Mouse (Mus musculus) spleen, adult 2 months (tissue): ENCODE results near the gene Arhgap1. TPM values are rescaled to one million over a fixed set of nuclear protein-coding genes. Genes with fewer than 3 reads are reported as not detected.

Source experiments
- DNase-seq, 2 experiments: peaks; one replicate each; pipeline versions ENCODE4 v3.0.0 to v3.0.0-alpha.2; 2012 to 2021; ENCODE audit warnings: low spot score in 2 of 2, low read depth in 1 of 2
- H3K27ac ChIP-seq: fragments of 200-500 bp; 2 replicates; pipeline ENCODE4 v1.5.1; 2012; ENCODE audit warnings: low read length, inconsistent platforms; ENCODE audit not compliant: insufficient read depth
- H3K27me3 ChIP-seq: fragments of 200-500 bp; 2 replicates; pipeline ENCODE4 v1.6.1; 2012; ENCODE audit warnings: mild to moderate bottlenecking, moderate library complexity, low read length, inconsistent platforms; ENCODE audit not compliant: control insufficient read depth, insufficient read depth
- H3K36me3 ChIP-seq: fragments of 200-500 bp; 2 replicates; pipeline ENCODE4 v1.6.1; 2012; ENCODE audit warnings: mild to moderate bottlenecking, low read length, inconsistent platforms; ENCODE audit not compliant: control insufficient read depth, insufficient read depth
- H3K4me1 ChIP-seq: fragments of 200-500 bp; 2 replicates; pipeline ENCODE4 v1.6.1; 2011; ENCODE audit warnings: inconsistent platforms; ENCODE audit not compliant: control insufficient read depth, insufficient read depth, insufficient read length
- H3K4me3 ChIP-seq: fragments of 200-500 bp; 2 replicates; pipeline ENCODE4 v1.5.1; 2011; ENCODE audit warnings: mild to moderate bottlenecking, inconsistent platforms; ENCODE audit not compliant: insufficient read depth, insufficient read length; ENCODE audit errors: extremely low read depth
- CTCF ChIP-seq: fragments of 200-500 bp; IDR thresholded peaks from 2 replicates; pipeline ENCODE4 v1.5.1; 2011; ENCODE audit warnings: mild to moderate bottlenecking, inconsistent platforms; ENCODE audit not compliant: insufficient read depth, insufficient read length, insufficient replicate concordance; ENCODE audit errors: extremely low read depth
- POLR2A ChIP-seq: fragments of 200-500 bp; IDR thresholded peaks from 2 replicates; pipeline ENCODE4 v1.6.1; 2011; ENCODE audit warnings: low read depth, low read length, inconsistent platforms
- WGBS: fragments of 180-500 bp; shearing (Covaris S2); methylation state at CpG from one replicate; pipeline ENCODE4 v1.1.7; 2018; 5-methylcytosine and 5-hydroxymethylcytosine counted together
- polyA plus RNA-seq: library from polyadenylated mRNA; depleted of rRNA; stranded (reverse); fragments of >200 nt; gene quantifications from 2 replicates; pipeline ENCODE4 v1.2.3, GENCODE M21; 2012

Gene Arhgap1
- polyA plus RNA-seq, 1 experiment = 66.7 TPM

DNA sequence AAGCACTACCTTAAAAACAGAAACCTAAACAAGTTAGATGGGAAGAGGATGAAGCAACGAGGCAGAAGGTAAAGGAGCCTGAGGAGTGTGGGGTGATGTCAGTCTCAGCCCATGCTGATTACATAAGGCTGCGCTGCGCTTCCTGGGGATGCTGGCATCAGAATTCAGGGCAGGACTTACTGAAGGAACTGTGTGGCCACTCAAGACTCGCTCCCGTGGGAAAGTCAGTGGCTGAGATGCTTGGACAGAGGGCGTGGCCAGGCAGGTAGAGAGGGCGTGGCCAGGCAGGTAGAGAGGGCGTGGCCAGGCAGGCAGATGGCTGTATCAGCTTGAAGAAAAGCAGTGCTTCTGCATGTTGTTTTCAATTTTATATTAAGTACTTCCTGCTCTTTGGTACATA is 34.3 kb downstream of the Arhgap1 start:
- 89% methylated on average over 8 of the region's 8 CpGs for WGBS
- TF ChIP-seq POLR2A (no peak), CTCF (no peak)
- Histone ChIP-seq H3K27ac (no peak overlapping the region), H3K4me3 (no peak overlapping the region), H3K4me1 (no peaks in the 10 kb centered on the region), H3K27me3 (no peaks in the 10 kb centered on the region), H3K36me3 (peaks cover 32% of the 10 kb centered on the region)
- no peak for DNase-seq

DNA sequence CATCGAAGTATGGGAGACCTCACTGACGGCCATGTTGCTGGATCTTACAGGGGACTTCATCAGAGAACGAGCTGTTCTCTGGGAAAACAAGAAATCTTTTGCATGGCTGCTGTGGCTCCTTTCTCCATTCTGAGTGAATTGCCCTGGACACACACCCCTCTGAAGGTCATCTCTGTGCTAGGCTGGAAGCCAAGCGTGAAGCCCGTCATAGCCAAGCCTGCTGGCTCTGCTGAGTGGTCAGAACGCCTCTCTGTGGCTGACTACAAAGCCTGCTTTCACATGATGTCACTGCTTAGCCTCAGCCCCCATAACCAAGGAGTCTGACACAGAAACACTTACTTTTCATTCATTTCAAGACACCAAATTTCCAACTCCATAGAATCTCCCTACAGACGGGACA is 39.8 kb downstream of the Arhgap1 start:
- Histone ChIP-seq H3K27me3 (no peaks in the 10 kb centered on the region), H3K27ac (no peak overlapping the region), H3K4me3 (no peak overlapping the region), H3K36me3 (peaks cover 28% of the 10 kb centered on the region), H3K4me1 (no peaks in the 10 kb centered on the region)
- no peak for DNase-seq
- TF ChIP-seq CTCF (no peak), POLR2A (no peak)
- WGBS = 92% methylated on average over 7 of the region's 7 CpGs

- H3K4me3 ChIP-seq = no peak overlapping the region
- no peak for DNase-seq
- no peak for TF ChIP-seq CTCF
- TF ChIP-seq POLR2A = no peak
- no peaks in the 10 kb centered on the region for H3K27me3 ChIP-seq
- H3K4me1 ChIP-seq = no peaks in the 10 kb centered on the region
- WGBS = 93% methylated on average over 10 of the region's 10 CpGs
- H3K27ac ChIP-seq = no peak overlapping the region
- H3K36me3 ChIP-seq = peaks cover 9% of the 10 kb centered on the region; the same call in 1 of the 2 replicates
Measured at GRCm38 (mm10) chr2:91695436-91696224, 46.0 kb downstream of the Arhgap1 start.

- TF ChIP-seq POLR2A = no peak
- TF ChIP-seq CTCF = no peak
- Histone ChIP-seq H3K27me3 (no peaks in the 10 kb centered on the region), H3K4me3 (no peak overlapping the region), H3K4me1 (no peaks in the 10 kb centered on the region), H3K27ac (no peak overlapping the region), H3K36me3 (peaks cover 8% of the 10 kb centered on the region; the same call in 1 of the 2 replicates)
- WGBS = 89% methylated on average over 1 of the region's 1 CpGs
- no peak for DNase-seq
Measured at GRCm38 (mm10) chr2:91696225-91696590, 46.5 kb downstream of the Arhgap1 start.

DNA sequence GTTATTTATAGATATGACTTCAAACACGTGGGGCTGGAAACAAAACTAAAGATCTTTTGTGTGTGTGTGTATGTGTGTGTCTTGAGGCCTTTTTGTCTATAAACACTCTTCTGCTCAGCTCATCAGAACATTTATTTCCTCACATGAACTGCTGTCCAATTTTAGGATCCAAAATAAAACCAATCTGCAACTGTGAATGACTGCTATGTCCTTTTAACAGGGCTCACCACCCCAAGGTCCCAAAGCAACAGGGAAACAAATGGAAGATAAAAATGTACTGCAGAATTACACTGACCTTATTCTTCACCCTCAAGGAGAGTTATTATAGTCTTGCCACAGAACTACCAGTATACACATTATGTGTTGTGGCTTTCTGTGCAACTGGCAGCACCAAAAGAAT is 49.6 kb downstream of the Arhgap1 start:
- Histone ChIP-seq H3K4me3 (no peak overlapping the region), H3K4me1 (no peaks in the 10 kb centered on the region), H3K27ac (no peak overlapping the region), H3K27me3 (no peaks in the 10 kb centered on the region), H3K36me3 (no peaks in the 10 kb centered on the region; the same call in 1 of the 2 replicates)
- 57% methylated on average over 1 of the region's 1 CpGs for WGBS
- no peak for TF ChIP-seq POLR2A
- TF ChIP-seq CTCF = no peak
- DNase-seq = no peak

DNA sequence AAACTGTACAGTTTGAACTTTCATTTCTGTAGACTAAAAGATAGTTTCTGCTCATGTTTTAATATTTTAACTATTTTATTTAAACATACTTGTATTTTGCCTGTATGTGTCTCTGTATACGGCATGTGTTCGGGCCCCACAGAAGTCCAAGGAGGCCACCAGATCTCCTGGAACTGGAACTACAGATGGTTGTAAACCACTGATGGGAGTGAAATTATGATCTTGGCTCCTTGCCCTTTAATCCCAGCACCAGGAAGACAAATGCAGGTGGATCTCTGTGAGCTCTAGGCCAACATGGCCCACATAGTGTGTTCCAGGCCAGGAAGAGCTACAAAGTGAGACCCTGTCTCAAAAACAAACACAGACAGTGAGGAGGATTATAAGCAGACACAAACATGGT is 51.7 kb downstream of the Arhgap1 start:
- WGBS = 97% methylated on average over 2 of the region's 2 CpGs
- H3K4me1 ChIP-seq = no peaks in the 10 kb centered on the region
- no peak overlapping the region for H3K4me3 ChIP-seq
- no peaks in the 10 kb centered on the region for H3K27me3 ChIP-seq
- no peak overlapping the region for H3K27ac ChIP-seq
- no peak for DNase-seq
- H3K36me3 ChIP-seq = no peaks in the 10 kb centered on the region; the same call in 1 of the 2 replicates
- TF ChIP-seq POLR2A (no peak), CTCF (no peak)

- no peak for TF ChIP-seq POLR2A
- TF ChIP-seq CTCF = no peak
- DNase-seq = no peak
- Histone ChIP-seq H3K27ac (no peak overlapping the region), H3K27me3 (no peaks in the 10 kb centered on the region), H3K36me3 (peaks cover 1% of the 10 kb centered on the region; the same call in 1 of the 2 replicates), H3K4me1 (no peaks in the 10 kb centered on the region; the same call in 1 of the 2 replicates), H3K4me3 (no peak overlapping the region)
- WGBS = 80% methylated on average over 6 of the region's 6 CpGs
Measured at GRCm38 (mm10) chr2:91705736-91706135, 56.1 kb downstream of the Arhgap1 start.
